Mouse (Mus musculus): ENCODE data around the gene Polr3c. TPM values are rescaled to one million over a fixed set of nuclear protein-coding genes. Genes with fewer than 3 reads are reported as not detected.
"Not testable (repeated sequence)": the region's sequence is repeated elsewhere in the genome, so short reads cannot be mapped to it uniquely, and the experiment has no call there.

Polr3c gene
- total RNA-seq (2014; fragmentation: Nextera tagmentation) (30.8 and 38.8 TPM in 2 replicates), total RNA-seq (2017) (22.4 and 22.5 TPM in 2 replicates)

- peak; percentile 92 for ATAC-seq (replicated peaks; ENCODE audit: poor library complexity, severe bottlenecking)
Observed at GRCm38 (mm10) chr3:96727343-96727827, at the start of gene Polr3c, which contains the start of gene Rnf115. Polr3c (minus strand) TSS chr3:96727628. Rnf115 (plus strand) TSS chr3:96727664.

DNA sequence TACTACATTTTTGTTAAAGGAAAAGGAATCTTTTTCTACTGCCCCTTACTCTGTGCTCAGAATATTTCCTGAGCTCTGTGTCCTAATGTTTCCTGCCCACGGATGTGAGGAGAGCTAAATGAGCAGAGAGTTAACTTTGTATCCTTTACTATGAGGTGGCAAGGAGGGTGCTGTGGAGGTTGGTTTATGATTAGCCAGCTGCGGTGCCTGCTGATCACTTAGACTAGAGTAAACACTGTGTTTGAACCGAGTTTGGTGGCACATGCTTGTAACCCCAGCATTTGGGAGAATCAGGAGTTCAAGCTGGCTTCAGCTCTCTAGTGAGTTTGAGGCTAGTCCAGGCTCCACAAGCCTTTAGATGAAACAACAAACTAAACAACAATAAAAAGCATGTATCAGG, 49.7 kb upstream of the Polr3c start:
- no peak for ATAC-seq (replicated peaks; ENCODE audit: poor library complexity, severe bottlenecking)

- ATAC-seq (replicated peaks; ENCODE audit: poor library complexity, severe bottlenecking): no peak
Observed at GRCm38 (mm10) chr3:96772949-96773348, 45.5 kb upstream of the Polr3c start.

GRCm38 (mm10) chr3:96769971-96770370, 42.5 kb upstream of the Polr3c start:
- ATAC-seq (replicated peaks; ENCODE audit: poor library complexity, severe bottlenecking): peak; percentile 95

GRCm38 (mm10) chr3:96764528-96764927, 37.1 kb upstream of the Polr3c start:
- ATAC-seq (replicated peaks; ENCODE audit: poor library complexity, severe bottlenecking): peak; percentile 45; the same call in 1 of the 2 replicates

DNA sequence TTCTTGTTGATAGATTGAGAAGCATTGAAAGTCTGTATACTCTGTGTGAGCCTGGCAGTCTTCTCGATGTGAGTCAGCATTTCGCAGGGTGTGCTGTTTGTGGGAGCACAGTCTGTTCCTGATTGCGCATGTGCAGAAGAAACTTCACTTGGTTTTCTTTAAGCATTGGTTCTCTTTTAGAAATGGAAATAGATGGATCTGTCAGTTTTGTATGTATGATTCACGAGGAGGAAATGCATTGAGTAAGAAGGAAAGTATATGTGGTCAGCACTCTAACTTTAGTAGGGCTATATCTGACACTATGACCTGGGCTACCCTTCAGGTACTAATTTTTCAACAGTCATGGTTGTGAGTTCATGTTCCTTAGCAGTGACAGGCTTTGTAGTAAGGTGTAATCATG, 32.3 kb upstream of the Polr3c start:
- ATAC-seq (replicated peaks; ENCODE audit: poor library complexity, severe bottlenecking): peak; percentile 93

GRCm38 (mm10) chr3:96757691-96758090, 30.3 kb upstream of the Polr3c start:
- ATAC-seq (replicated peaks; ENCODE audit: poor library complexity, severe bottlenecking): no peak

DNA sequence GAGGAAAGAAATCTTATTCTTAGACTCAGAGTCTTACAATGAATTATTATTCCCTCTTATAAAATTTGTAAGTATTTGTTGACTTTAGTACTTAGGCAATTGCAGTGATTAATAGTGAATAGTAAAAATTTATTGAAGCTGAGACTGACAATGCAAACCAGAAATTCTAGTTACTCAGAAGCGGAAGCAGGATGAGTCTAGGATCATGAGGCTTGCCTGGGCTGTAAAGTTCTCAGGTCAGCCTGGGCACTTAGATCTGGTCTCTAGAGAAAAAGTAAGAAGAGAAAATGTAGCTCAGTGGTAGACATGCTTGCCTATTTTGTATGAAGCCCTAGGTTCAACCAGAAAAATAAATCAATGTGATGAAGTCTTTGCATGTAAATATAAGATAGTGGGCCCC, 28.5 kb upstream of the Polr3c start:
- no peak for ATAC-seq (replicated peaks; ENCODE audit: poor library complexity, severe bottlenecking)

DNA sequence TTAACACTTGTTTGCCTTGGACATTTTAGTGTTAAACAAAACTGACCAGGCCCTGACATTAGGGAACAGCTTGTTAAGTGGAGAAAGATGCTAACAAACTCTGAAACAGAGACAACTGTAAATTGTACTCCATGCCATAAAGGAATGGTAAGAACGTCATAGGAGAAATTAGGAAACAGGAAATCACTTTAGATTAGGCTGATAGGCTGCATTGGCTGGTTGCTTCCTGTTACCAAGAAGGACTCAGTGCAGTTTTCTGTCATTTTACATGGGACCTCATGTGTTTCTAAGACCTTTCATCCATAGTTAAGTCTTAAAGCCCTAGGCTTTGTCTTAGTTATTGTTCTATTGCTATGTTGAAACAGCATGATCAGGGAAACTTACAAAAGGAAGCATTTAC, 19.4 kb upstream of the Polr3c start:
- peak; percentile 78 for ATAC-seq (replicated peaks; ENCODE audit: poor library complexity, severe bottlenecking)

GRCm38 (mm10) chr3:96744348-96744747, 16.9 kb upstream of the Polr3c start:
- peak; percentile 69 for ATAC-seq (replicated peaks; ENCODE audit: poor library complexity, severe bottlenecking)

DNA sequence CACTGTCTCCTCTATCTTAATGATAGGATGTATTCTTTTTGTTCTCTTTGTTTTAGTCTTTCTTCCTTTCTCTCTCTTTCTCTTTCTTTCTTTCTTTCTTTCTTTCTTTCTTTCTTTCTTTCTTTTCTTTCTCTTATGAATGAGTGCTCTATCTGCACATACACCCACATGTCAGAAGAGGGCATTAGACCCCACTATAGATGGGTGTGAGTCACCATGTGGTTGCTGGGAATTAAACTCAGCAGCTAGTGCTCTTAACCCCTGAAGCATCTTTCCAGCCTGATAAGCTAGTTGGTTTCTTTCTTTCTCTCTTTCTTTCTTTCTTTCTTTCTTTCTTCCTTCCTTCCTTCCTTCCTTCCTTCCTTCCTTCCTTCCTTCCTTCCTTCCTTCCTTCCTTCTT, 12.9 kb upstream of the Polr3c start:
- ATAC-seq (replicated peaks; ENCODE audit: poor library complexity, severe bottlenecking): not testable (repeated sequence)

DNA sequence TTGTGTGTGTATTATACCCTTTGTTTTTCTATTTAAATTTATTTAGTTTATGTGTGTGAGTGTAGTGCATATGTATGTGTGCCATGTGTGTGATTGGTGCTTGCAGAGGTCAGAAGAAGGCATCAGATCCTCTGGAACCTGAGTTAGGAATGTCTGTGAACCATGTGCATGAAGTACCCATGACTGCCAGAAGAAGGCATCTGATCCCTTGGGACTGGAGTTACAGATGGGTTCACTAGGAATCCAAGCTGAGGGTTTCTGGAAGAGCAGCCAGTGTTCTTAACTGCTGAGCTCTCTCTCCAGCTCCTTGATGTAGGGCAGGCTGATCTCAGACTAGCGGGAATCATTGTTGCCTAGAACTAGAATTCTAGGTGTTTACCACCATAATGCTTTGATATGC, 10.6 kb upstream of the Polr3c start:
- no peak for ATAC-seq (replicated peaks; ENCODE audit: poor library complexity, severe bottlenecking)

DNA sequence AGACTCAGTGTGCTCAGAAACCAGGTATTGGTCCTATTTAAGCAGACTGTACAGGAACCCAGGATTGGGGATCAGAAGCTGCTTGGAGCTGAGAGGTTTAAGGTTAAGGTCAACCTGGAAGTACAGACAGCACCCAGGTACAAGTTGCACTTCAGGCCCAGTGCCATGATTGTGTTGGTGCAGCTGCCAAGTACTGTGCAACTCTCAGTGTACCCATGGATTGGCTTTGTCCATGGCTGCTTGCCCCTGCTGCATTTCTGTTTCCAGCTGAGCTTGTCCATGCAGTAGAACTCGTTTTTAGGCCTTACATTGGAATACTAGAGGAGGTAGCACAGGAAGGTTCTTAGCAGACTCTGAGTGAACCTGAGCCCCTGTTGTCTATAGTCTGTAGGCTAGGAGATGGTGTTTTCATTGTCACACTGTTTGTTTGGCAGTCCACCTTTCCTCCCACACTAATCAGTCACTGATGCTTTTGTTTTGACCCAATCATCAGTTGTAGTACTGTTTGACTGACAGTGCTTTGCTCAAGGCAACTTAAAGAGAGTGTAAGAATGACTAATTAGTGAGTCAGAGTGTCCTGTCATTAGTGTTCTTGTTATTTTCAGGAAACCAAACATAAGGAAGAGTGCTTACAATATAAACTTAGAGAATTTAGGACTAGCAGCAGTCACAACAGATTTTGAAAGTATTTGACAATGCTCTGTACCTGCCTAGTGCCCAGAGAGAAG, 9.7 kb upstream of the Polr3c start:
- ATAC-seq (replicated peaks; ENCODE audit: poor library complexity, severe bottlenecking): no peak

DNA sequence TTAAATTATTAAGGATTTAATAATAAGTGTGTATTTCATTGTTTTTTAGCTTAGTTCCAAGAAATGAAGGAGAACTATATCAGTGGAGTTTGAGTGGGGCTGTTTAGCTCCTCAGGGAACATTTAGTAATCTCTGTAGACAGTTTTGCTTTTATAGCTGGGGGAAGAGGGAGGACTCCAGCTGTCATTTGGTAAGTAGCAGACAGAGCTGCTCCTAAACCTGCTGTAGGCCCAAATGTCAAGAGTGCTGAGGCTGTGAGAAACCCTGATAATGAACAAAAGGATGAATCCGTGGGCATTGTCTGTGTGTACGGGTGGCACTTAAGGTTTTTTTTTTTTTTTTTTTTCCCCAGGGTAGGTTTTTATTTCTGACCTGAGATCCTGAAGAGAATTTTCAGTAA, 7.8 kb upstream of the Polr3c start:
- no peak for ATAC-seq (replicated peaks; ENCODE audit: poor library complexity, severe bottlenecking)

DNA sequence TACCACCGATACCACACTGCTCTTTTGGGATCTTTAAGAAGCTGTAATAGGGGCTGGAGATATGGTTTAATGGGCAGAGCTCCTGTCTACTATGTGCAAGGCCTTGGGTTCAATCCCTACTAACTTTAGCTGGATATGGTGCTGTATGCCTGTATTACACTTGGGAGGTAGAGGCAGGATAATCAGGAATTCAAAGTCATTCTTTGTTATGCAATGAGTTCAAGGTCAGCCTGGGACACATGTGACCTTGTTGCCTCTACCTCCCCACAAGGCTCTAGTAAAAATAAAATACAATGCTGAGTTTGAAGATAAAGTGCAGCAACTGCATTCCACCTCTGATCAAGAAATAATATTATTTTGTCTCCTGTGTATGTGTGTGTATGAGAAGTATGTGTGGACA, 6.6 kb upstream of the Polr3c start:
- no peak for ATAC-seq (replicated peaks; ENCODE audit: poor library complexity, severe bottlenecking)

GRCm38 (mm10) chr3:96730785-96731184, 3.4 kb upstream of the Polr3c start:
- no peak for ATAC-seq (replicated peaks; ENCODE audit: poor library complexity, severe bottlenecking)

DNA sequence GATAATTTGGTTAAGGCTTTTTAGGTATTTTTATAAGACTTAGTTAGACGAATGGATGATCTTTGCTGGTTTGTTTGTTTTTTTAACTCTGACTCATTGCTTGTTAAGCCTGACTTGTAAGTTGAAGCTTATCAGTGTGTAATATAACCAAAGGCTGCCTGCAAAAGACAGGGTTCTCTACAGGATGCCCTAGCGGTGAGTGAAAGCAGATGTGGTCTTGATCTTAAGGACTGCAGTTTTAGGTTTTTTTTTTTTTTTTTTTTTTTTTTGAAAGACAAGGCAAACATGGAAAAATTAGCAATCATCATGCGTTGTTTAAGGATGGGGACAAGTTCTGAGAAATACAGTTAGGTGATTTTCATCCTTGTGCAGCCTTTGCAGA, 2.0 kb upstream of the Polr3c start:
- 0 out of 2 replicates have a peak, but pooled peaks have one; percentile 20 for ATAC-seq (replicated peaks; ENCODE audit: poor library complexity, severe bottlenecking)

DNA sequence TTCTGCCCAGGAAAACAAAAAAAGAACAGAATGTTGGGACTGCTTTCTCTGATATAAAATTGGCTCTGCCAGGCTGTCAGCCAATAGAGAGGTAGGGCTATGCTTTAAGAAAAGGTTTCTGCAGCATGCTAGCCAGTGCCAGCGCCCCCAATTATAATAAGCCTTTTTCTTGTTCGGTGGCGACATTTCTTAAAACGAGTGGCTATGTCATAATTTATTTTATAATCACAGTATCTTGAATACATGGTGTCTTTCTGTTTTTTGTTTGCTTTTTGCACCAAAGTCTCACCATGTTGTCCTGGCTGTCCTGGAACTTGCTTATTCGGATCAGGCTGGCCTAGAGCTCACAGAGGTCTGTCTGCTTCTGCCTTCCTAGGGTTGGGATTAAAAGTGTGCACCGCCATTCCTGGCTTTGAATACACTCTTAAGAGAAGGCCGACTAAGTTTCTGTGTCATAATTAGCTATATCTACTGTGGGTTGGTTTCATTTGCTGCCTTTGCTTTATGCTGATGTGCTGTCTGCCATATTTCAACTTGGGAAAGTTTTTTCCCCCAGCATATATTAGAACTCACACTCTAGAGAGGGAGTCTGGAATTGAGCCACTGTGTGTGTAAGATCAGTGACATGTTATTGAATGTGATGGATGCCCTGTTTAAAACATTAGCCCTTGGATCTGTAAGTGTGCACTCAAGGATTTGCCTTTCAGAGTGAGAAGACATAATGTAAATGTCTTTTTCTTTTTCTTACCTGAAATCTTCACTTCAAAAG, 1.4 kb upstream of the Polr3c start:
- no peak for ATAC-seq (replicated peaks; ENCODE audit: poor library complexity, severe bottlenecking)

DNA sequence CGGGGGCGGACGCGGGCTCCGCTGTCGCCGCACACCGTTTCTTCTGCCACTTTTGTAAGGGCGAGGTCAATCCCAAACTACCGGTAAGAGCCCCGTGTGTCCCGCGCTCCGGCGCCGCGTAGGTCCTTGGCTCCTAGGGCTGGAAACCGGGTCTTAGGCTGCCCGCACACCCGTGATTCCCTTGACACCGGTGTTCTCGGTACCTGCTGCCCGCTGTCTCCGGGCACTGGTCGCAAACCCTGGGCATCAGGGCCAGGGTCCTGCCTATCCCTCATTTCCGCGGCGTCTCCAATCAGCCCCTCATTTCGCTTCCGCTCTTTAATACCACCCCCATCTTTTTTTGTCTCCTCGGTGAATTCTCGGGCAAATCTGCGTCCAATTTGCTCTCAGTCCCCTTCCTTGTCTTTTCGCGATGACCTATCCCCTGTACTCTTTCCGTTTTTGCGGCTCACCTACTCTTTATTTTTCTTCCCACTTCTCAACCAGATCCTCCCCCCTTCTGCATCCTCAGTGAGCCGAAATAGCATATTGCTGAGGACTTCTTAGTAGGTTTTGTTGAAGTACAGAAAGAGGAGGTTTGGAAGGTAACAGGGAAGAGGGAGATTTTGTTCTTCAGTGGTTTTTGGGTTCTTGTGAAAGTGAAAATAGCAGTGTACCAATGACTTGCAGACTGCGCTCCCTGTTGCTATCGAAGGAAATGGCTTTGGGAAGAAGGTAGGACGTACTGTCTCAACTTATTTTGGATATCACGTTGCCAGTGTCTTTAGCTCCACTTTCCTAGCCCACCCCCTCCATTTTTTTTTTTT, 603 bp upstream of the Polr3c start:
- peak; percentile 48 for ATAC-seq (replicated peaks; ENCODE audit: poor library complexity, severe bottlenecking)

DNA sequence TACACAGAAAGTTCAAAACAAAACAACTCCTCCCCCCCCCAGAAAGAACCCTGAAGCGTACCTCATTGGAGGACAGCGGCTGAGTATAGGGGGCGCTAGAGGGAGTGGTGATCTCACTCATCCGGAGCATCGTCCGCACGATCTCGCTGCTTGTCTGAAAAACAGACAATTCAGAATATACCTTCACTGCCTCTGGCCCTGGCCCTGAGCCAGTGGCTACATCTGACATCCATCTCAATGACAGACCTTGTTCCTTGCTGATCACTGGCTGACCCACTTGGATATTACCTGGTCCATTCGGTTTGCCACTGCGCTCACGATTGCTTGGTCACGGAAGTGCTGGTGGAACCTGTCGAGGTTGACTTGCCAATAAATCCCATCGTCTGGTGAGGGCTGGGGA, 8.3 kb downstream of the Polr3c start:
- ATAC-seq (replicated peaks; ENCODE audit: poor library complexity, severe bottlenecking): peak; percentile 70

- ATAC-seq (replicated peaks; ENCODE audit: poor library complexity, severe bottlenecking): peak; percentile 80
Observed at GRCm38 (mm10) chr3:96715854-96716253, 11.6 kb downstream of the Polr3c start.

Measured in granulocyte monocyte progenitor cell, adult 5-6 weeks (primary cell).